Mouse (Mus musculus): ENCODE data around the gene Pgs1. TPM values are rescaled to one million over a fixed set of nuclear protein-coding genes. Genes with fewer than 3 reads are reported as not detected.

Pgs1 gene
- total and polyA plus RNA-seq, 2 experiments from 2014 or later: 55.0 to 62.0 TPM

GRCm38 (mm10) chr11:117989241-117989640, 3.1 kb downstream of the Pgs1 start:
- ATAC-seq (ENCODE audit: low FRiP score): no peak
- no peaks in the 10 kb centered on the region for H3K36me3 ChIP-seq (ENCODE audit: insufficient read depth, low read length)
- no peak for TF ChIP-seq CTCF (IDR thresholded peaks at IDR 0.05)
- WGBS: 85% methylated on average over 4 of the region's 4 CpGs
- no peak overlapping the region for H3K9ac ChIP-seq (replicated peaks; ENCODE audit: low read length, poor library complexity, severe bottlenecking)
- no peaks in the 10 kb centered on the region for H3K27me3 ChIP-seq (ENCODE audit: insufficient read depth, low read length)
- no peak for DNase-seq (ENCODE audit: low spot score)
- no peak overlapping the region for H3K4me3 ChIP-seq (ENCODE audit: low read depth, low read length)
- H3K4me1 ChIP-seq (ENCODE audit: insufficient read depth, low read length): peaks cover 22% of the 10 kb centered on the region
- no peak overlapping the region for H3K27ac ChIP-seq (ENCODE audit: low read depth, low read length)
- H3K9me3 ChIP-seq (ENCODE audit: low read length): no peaks in the 10 kb centered on the region
- no peak overlapping the region for H3K4me2 ChIP-seq (ENCODE audit: low read depth, low read length, poor library complexity, severe bottlenecking)

- Histone ChIP-seq H3K27ac (ENCODE audit: low read depth, low read length) (no peak overlapping the region), H3K9ac (replicated peaks; ENCODE audit: low read length, poor library complexity, severe bottlenecking) (no peak overlapping the region), H3K4me1 (ENCODE audit: insufficient read depth, low read length) (peaks cover 24% of the 10 kb centered on the region), H3K36me3 (ENCODE audit: insufficient read depth, low read length) (no peaks in the 10 kb centered on the region), H3K4me2 (ENCODE audit: low read depth, low read length, poor library complexity, severe bottlenecking) (no peak overlapping the region), H3K4me3 (ENCODE audit: low read depth, low read length) (no peak overlapping the region), H3K27me3 (ENCODE audit: insufficient read depth, low read length) (no peaks in the 10 kb centered on the region), H3K9me3 (ENCODE audit: low read length) (no peaks in the 10 kb centered on the region)
- peak; percentile 28 for DNase-seq (ENCODE audit: low spot score)
- ATAC-seq (ENCODE audit: low FRiP score): no peak
- peak; percentile 46; the same call in 1 of the 2 replicates for TF ChIP-seq CTCF (IDR thresholded peaks at IDR 0.05)
- 32% methylated on average over 10 of the region's 10 CpGs for WGBS
Measured at GRCm38 (mm10) chr11:117989926-117990325, 3.8 kb downstream of the Pgs1 start.

DNA sequence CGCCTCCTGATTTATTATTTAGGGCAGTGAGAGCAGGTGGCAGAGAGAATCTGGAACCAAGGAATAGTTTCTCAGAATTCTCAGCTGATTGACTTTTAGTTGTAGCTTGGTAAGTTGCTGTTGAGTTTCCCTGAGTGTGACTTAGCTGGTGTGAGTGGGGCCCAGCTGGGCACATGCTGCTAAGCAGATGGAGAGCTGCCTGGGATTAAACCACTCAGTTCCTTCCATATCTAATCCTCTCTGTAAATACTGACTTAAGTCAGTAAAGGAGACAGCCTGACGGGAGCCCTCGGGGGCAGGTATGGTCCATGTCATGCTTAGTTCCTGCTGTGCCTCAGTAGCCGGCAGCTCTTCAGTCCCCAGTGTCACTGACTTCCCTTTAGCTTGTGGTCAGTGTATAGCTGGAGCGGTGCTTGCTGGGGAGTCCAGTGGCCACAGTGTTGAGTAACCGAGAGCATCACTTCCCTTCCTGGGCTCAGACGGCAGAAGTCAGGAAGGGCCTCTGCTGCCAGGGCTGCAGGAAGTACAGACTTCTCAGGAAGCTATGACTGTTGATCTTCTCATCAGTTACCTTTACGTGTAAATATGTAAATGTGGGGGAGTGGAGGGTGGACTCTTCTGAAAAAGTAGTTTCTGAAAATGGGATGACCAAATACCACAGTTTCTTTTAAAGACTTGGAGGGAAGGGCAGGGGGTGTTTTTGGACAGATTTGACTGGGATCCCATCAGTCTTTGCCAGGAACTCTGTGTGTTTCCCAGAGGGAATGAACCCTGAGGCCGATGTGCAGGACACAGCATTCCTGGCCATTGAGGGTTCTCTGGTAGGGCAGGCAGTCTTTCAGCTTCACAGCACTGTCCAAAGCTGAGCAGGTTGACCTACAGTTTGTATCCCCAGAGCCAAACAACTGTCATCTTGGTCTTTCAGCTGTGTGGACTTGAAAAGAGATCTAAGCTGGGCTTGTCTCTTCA, 5.7 kb downstream of the Pgs1 start:
- no peak overlapping the region for H3K9ac ChIP-seq (replicated peaks; ENCODE audit: low read length, poor library complexity, severe bottlenecking)
- H3K27ac ChIP-seq (ENCODE audit: low read depth, low read length): no peak overlapping the region
- ATAC-seq (ENCODE audit: low FRiP score) (no peak), DNase-seq (ENCODE audit: low spot score) (no peak)
- no peaks in the 10 kb centered on the region for H3K36me3 ChIP-seq (ENCODE audit: insufficient read depth, low read length)
- H3K9me3 ChIP-seq (ENCODE audit: low read length): no peaks in the 10 kb centered on the region
- H3K27me3 ChIP-seq (ENCODE audit: insufficient read depth, low read length): no peaks in the 10 kb centered on the region
- H3K4me3 ChIP-seq (ENCODE audit: low read depth, low read length): no peak overlapping the region
- no peak for TF ChIP-seq CTCF (IDR thresholded peaks at IDR 0.05)
- 44% methylated on average over 9 of the region's 9 CpGs for WGBS
- no peak overlapping the region for H3K4me2 ChIP-seq (ENCODE audit: low read depth, low read length, poor library complexity, severe bottlenecking)
- H3K4me1 ChIP-seq (ENCODE audit: insufficient read depth, low read length): peaks cover 19% of the 10 kb centered on the region

- Histone ChIP-seq H3K4me3 (ENCODE audit: low read depth, low read length) (no peak overlapping the region), H3K27me3 (ENCODE audit: insufficient read depth, low read length) (no peaks in the 10 kb centered on the region), H3K9me3 (ENCODE audit: low read length) (no peaks in the 10 kb centered on the region), H3K36me3 (ENCODE audit: insufficient read depth, low read length) (no peaks in the 10 kb centered on the region), H3K9ac (replicated peaks; ENCODE audit: low read length, poor library complexity, severe bottlenecking) (no peak overlapping the region), H3K4me2 (ENCODE audit: low read depth, low read length, poor library complexity, severe bottlenecking) (no peak overlapping the region), H3K4me1 (ENCODE audit: insufficient read depth, low read length) (peaks cover 9% of the 10 kb centered on the region; the same call in 1 of the 2 replicates), H3K27ac (ENCODE audit: low read depth, low read length) (no peak overlapping the region)
- DNase-seq (ENCODE audit: low spot score) (no peak), ATAC-seq (ENCODE audit: low FRiP score) (no peak)
- no peak for TF ChIP-seq CTCF (IDR thresholded peaks at IDR 0.05)
- 72% methylated on average over 14 of the region's 14 CpGs for WGBS
Measured at GRCm38 (mm10) chr11:117993190-117994175, 7.4 kb downstream of the Pgs1 start.

- no peaks in the 10 kb centered on the region for H3K9me3 ChIP-seq (ENCODE audit: low read length)
- no peaks in the 10 kb centered on the region for H3K27me3 ChIP-seq (ENCODE audit: insufficient read depth, low read length)
- ATAC-seq (ENCODE audit: low FRiP score) (no peak), DNase-seq (ENCODE audit: low spot score) (no peak)
- H3K4me1 ChIP-seq (ENCODE audit: insufficient read depth, low read length): peaks cover 9% of the 10 kb centered on the region; the same call in 1 of the 2 replicates
- no peak overlapping the region for H3K4me2 ChIP-seq (ENCODE audit: low read depth, low read length, poor library complexity, severe bottlenecking)
- no peak for TF ChIP-seq CTCF (IDR thresholded peaks at IDR 0.05)
- WGBS: 70% methylated on average over 9 of the region's 9 CpGs
- H3K9ac ChIP-seq (replicated peaks; ENCODE audit: low read length, poor library complexity, severe bottlenecking): no peak overlapping the region
- no peaks in the 10 kb centered on the region for H3K36me3 ChIP-seq (ENCODE audit: insufficient read depth, low read length)
- H3K27ac ChIP-seq (ENCODE audit: low read depth, low read length): no peak overlapping the region
- no peak overlapping the region for H3K4me3 ChIP-seq (ENCODE audit: low read depth, low read length)
Measured at GRCm38 (mm10) chr11:117994250-117995057, 8.4 kb downstream of the Pgs1 start.

All from midbrain, postnatal 0 days (tissue).